Comparison of ENCODE assay signal across 22 mouse cellular contexts in the genomic region with DNA sequence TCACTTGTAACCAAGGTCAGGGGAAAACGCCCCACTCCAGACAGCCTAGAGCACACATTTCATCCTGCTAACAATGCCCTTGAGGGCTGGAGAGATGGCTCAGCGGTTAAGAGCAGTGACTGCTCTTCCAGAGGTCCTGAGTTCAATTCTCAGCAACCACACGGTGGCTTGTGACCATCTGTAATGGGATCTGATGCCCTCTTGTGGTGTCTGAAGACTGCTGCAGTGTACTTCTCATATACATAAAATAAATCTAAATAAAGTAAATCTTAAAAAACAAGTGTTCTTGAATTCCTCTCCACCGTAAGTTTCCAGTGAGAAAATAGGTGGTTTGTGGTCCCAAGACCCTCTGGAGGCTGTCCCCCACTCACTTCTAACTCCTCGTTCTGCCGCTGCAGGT. TPM values are rescaled to one million over a fixed set of nuclear protein-coding genes. Genes with fewer than 3 reads are reported as not detected.
DNase-seq lines count a peak whose midpoint lies in the region; ATAC-seq and TF ChIP-seq lines count a peak whose summit lies in the region.
"Had no signal": no experiment of that assay in that cellular context is flagged by ENCODE, and none has a peak within 500 bp of the region (broad histone marks: within the 10 kb centered on the region; RNA-seq: fewer than 3 reads in every experiment).

No protein-coding gene starts in this region.

- WGBS in midbrain, embryonic 13.5 days: 92% methylated on average over 6 of the region's 6 CpGs

- intact Hi-C loops in gastrocnemius, adult 2 months (cut with DNase I): loop anchor here (5.0 kb wide), 1 partner anchor 144 kb away; no protein-coding TSS in a partner anchor
- intact Hi-C loops in left cerebral cortex, adult 2 months (cut with DNase I): no loop called here

- no peak for ATAC-seq in midbrain, embryonic 13.5 days
- ATAC-seq: forebrain, embryonic 14.5 days; Patski had no signal

- no peaks in the 10 kb centered on the region for H3K27me3 ChIP-seq in midbrain, embryonic 13.5 days
- H3K27me3 ChIP-seq: embryonic facial prominence, embryonic 13.5 days; heart, embryonic 15.5 days; liver, embryonic 13.5 days; Patski had no signal

- H3K9me3 ChIP-seq in midbrain, embryonic 13.5 days: no peaks in the 10 kb centered on the region
- H3K9me3 ChIP-seq: embryonic facial prominence, embryonic 13.5 days; heart, embryonic 15.5 days; liver, embryonic 13.5 days had no signal

- no peak overlapping the region for H3K9ac ChIP-seq in midbrain, embryonic 13.5 days (replicated peaks)
- H3K9ac ChIP-seq: embryonic facial prominence, embryonic 13.5 days; heart, embryonic 15.5 days; liver, embryonic 13.5 days had no signal

- H3K4me2 ChIP-seq in midbrain, embryonic 13.5 days (replicated peaks): no peak overlapping the region
- H3K4me2 ChIP-seq: embryonic facial prominence, embryonic 13.5 days; heart, embryonic 15.5 days; liver, embryonic 13.5 days had no signal

- no peak overlapping the region for H3K27ac ChIP-seq in gastrocnemius, adult 2 months
- no peak overlapping the region for H3K27ac ChIP-seq in left cerebral cortex, adult 2 months
- H3K27ac ChIP-seq in midbrain, embryonic 13.5 days: no peak overlapping the region
- H3K27ac ChIP-seq: embryonic facial prominence, embryonic 13.5 days; heart, embryonic 15.5 days; liver, embryonic 13.5 days had no signal

- peak; percentile 37; the same call in 1 of the 2 replicates for TF ChIP-seq CTCF in gastrocnemius, adult 2 months (IDR thresholded peaks at IDR 0.05)
- peak; percentile 36 for TF ChIP-seq CTCF in left cerebral cortex, adult 2 months (IDR thresholded peaks at IDR 0.05)

- H3K4me3 ChIP-seq in gastrocnemius, adult 2 months: no peak overlapping the region
- H3K4me3 ChIP-seq in left cerebral cortex, adult 2 months: no peak overlapping the region
- H3K4me3 ChIP-seq in midbrain, embryonic 13.5 days (replicated peaks): no peak overlapping the region
- H3K4me3 ChIP-seq: embryonic facial prominence, embryonic 13.5 days; heart, embryonic 15.5 days; liver, embryonic 13.5 days had no signal

- H3K36me3 ChIP-seq in midbrain, embryonic 13.5 days: peaks cover 75% of the 10 kb centered on the region

- DNase-seq in gastrocnemius, adult 2 months: no peak
- no peak for DNase-seq in gastrocnemius, postnatal 10 days
- DNase-seq in left cerebral cortex, adult 2 months (ENCODE audit: extremely low spot score in 1 of 2, low spot score in 2 of 2): no peak
- no peak for DNase-seq in left cerebral cortex, adult 9 months (ENCODE audit: low spot score in 2 of 2)
- DNase-seq in 3T3-L1 (ENCODE audit: low read depth, low spot score) (peak; percentile 21), NIH3T3 (ENCODE audit: low read depth) (peak; percentile 26)
- no peak for DNase-seq in spleen, adult 12 weeks (ENCODE audit: low spot score)
- DNase-seq: adrenal gland, postnatal 25 days; cerebellum, adult 11 months; cerebellum, postnatal 10 days; kidney, adult 2 months; kidney, postnatal 25 days; liver, embryonic 13.5 days; lung, postnatal 10 days; retina, postnatal 1 day; right cerebral cortex, postnatal 4 days; thymus, postnatal 36 days had no signal

- peaks cover 4% of the 10 kb centered on the region; the same call in 1 of the 2 replicates for H3K4me1 ChIP-seq in midbrain, embryonic 13.5 days (replicated peaks)
- H3K4me1 ChIP-seq: embryonic facial prominence, embryonic 13.5 days had no signal

RNA-seq across cellular contexts. Expression of gene Ralbp1, which starts 33.8 kb away (rescaled TPM):
- total RNA-seq in gastrocnemius, adult 2 months (2021): 10 to 100 TPM; 21.6 to 23.8 TPM
- 10 to 100 TPM; 22.2 to 25.2 TPM for total RNA-seq in gastrocnemius, postnatal 10 days (2021)
- total RNA-seq in left cerebral cortex, adult 2 months (2021): 10 to 100 TPM; 69.3 to 69.6 TPM
- 49.8 TPM in 2 replicates for polyA plus RNA-seq in midbrain, embryonic 13.5 days (2015; fragmentation: Nextera tagmentation; extraction: Ambion mirVana)

Comparison
In these comparisons a context has a peak if more than half of its experiments do, and no peak if none do; other contexts are left out.
1. DNase-seq: peak in 3T3-L1 (single experiment) and NIH3T3 (single experiment); none in gastrocnemius, adult 2 months (single experiment), gastrocnemius, postnatal 10 days (single experiment), left cerebral cortex, adult 2 months (0 of 2), left cerebral cortex, adult 9 months (0 of 2) and spleen, adult 12 weeks (single experiment).